32 mouse cellular contexts compared by ENCODE assay signal in the genomic region with DNA sequence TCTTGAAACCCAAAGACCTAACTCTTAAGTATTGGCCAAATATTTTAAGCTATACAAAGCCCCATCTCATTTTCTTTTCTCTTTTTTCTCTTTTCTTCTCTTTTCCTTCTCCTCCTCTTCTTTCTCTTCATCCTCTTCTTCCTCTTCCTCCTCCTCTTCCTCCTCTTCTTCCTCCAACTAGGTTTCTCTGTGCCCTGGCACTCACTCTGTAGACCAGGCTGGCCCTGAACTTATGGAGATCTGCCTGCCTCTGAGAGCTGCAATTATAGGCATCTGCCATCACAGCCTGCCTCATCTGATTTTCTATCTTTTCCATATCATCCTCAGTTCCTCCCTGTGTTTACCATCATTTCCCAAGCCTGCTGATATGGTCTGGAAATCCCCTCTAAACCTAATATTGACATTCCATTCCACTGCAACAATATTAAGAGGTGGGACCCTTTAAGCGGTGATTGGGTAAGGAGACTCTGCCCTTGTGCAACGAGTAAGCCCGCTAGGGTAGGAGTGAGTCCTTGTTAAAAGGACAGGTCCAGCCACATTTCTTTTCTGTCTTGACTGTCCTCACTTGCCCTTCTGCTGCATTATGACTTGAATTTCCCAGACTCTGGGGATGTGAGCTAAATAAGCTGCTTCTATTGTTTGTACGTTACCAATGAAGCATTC. TPM values are rescaled to one million over a fixed set of nuclear protein-coding genes. Genes with fewer than 3 reads are reported as not detected.
DNase-seq lines count a peak whose midpoint lies in the region; ATAC-seq and TF ChIP-seq lines count a peak whose summit lies in the region.
"Had no signal": no experiment of that assay in that cellular context is flagged by ENCODE, and none has a peak within 500 bp of the region (broad histone marks: within the 10 kb centered on the region; RNA-seq: fewer than 3 reads in every experiment).

No protein-coding gene starts in this region.

- no peak overlapping the region for H3K4me2 ChIP-seq in lung, embryonic 14.5 days
- no peak overlapping the region for H3K4me2 ChIP-seq in liver, postnatal 0 days (ENCODE audit: low read depth, low read length)
- H3K4me2 ChIP-seq in lung, postnatal 0 days (replicated peaks; ENCODE audit: low read depth, low read length) = no peak overlapping the region
- H3K4me2 ChIP-seq: forebrain, embryonic 12.5 days; heart, embryonic 15.5 days; hindbrain, embryonic 12.5 days; intestine, embryonic 15.5 days; limb, embryonic 12.5 days; liver, embryonic 13.5 days; midbrain, embryonic 13.5 days had no signal

- ATAC-seq in lung, embryonic 14.5 days (ENCODE audit: insufficient read depth) = peak; percentile 71; the same call in 1 of the 2 replicates
- ATAC-seq in liver, postnatal 0 days = peak; percentile 79
- ATAC-seq in lung, postnatal 0 days = peak; percentile 69
- ATAC-seq: activated CD4-positive, CD25-positive, alpha-beta regulatory T cell, adult 4 months; forebrain, postnatal 0 days; hindbrain, postnatal 0 days; intestine, embryonic 15.5 days; midbrain, embryonic 13.5 days had no signal

- H3K27ac ChIP-seq in lung, embryonic 14.5 days (ENCODE audit: low read depth) = no peak overlapping the region
- H3K27ac ChIP-seq in liver, postnatal 0 days (ENCODE audit: low read depth) = no peak overlapping the region
- no peak overlapping the region for H3K27ac ChIP-seq in lung, postnatal 0 days (ENCODE audit: low read length)
- H3K27ac ChIP-seq: forebrain, embryonic 12.5 days; heart, embryonic 10.5 days; heart, embryonic 15.5 days; hindbrain, embryonic 12.5 days; hindbrain, postnatal 0 days; intestine, embryonic 15.5 days; layer of hippocampus, adult 2 months; left cerebral cortex, adult 2 months; limb, embryonic 12.5 days; liver, embryonic 13.5 days; midbrain, embryonic 13.5 days had no signal

- DNase-seq in lung, embryonic 14.5 days = peak; percentile 28
- DNase-seq in lung, adult 2 months = no peak
- DNase-seq in liver, postnatal 0 days = no peak
- DNase-seq in lung, postnatal 0 days (ENCODE audit: low spot score) = peak; percentile 19
- peak; percentile 66 for DNase-seq in yolk sac, embryonic 10.5 days (ENCODE audit: low spot score)
- no peak for DNase-seq in testis, postnatal 10 days (ENCODE audit: low spot score)
- no peak for DNase-seq in right cerebral cortex, postnatal 25 days
- DNase-seq: adrenal gland, adult 8-10 months; B cell, adult 2 months; cerebellum, adult 2 months; cerebellum, postnatal 14 days; forebrain, postnatal 0 days; gastrocnemius, postnatal 14 days; heart, postnatal 36 days; kidney, adult 2 months; kidney, postnatal 36 days; liver, embryonic 13.5 days; retina, postnatal 1 day; right cerebral cortex, postnatal 14 days had no signal

- H3K9ac ChIP-seq in lung, embryonic 14.5 days = no peak overlapping the region
- H3K9ac ChIP-seq in liver, postnatal 0 days (replicated peaks) = no peak overlapping the region
- H3K9ac ChIP-seq in lung, postnatal 0 days (replicated peaks; ENCODE audit: low read depth) = no peak overlapping the region
- H3K9ac ChIP-seq: forebrain, embryonic 12.5 days; forebrain, postnatal 0 days; heart, embryonic 15.5 days; hindbrain, embryonic 12.5 days; intestine, embryonic 15.5 days; limb, embryonic 12.5 days; liver, embryonic 13.5 days; midbrain, embryonic 13.5 days had no signal

- H3K9me3 ChIP-seq in lung, embryonic 14.5 days (ENCODE audit: low read depth, low read length) = no peaks in the 10 kb centered on the region
- no peaks in the 10 kb centered on the region for H3K9me3 ChIP-seq in liver, postnatal 0 days (ENCODE audit: low read length)
- no peaks in the 10 kb centered on the region for H3K9me3 ChIP-seq in lung, postnatal 0 days (ENCODE audit: low read length)
- H3K9me3 ChIP-seq: forebrain, embryonic 12.5 days; heart, embryonic 10.5 days; heart, embryonic 15.5 days; hindbrain, embryonic 12.5 days; intestine, embryonic 15.5 days; limb, embryonic 12.5 days; liver, embryonic 13.5 days; megakaryocyte, embryonic 14.5 days; midbrain, embryonic 13.5 days had no signal

- no peak overlapping the region for H3K4me3 ChIP-seq in lung, embryonic 14.5 days (ENCODE audit: low read depth, low read length)
- H3K4me3 ChIP-seq in lung, adult 2 months (replicated peaks; ENCODE audit: extremely low read depth, low read depth, low read length) = no peak overlapping the region
- H3K4me3 ChIP-seq in liver, postnatal 0 days (ENCODE audit: low read depth, low read length) = no peak overlapping the region
- H3K4me3 ChIP-seq in lung, postnatal 0 days (ENCODE audit: low read depth, low read length) = no peak overlapping the region
- H3K4me3 ChIP-seq: erythroblast, embryonic 14.5 days; forebrain, embryonic 12.5 days; heart, embryonic 10.5 days; heart, embryonic 15.5 days; hindbrain, embryonic 12.5 days; intestine, embryonic 15.5 days; layer of hippocampus, adult 2 months; left cerebral cortex, adult 2 months; limb, embryonic 12.5 days; liver, embryonic 13.5 days; megakaryocyte, embryonic 14.5 days; midbrain, embryonic 13.5 days had no signal

- H3K4me1 ChIP-seq in lung, embryonic 14.5 days (ENCODE audit: insufficient read depth) = no peaks in the 10 kb centered on the region
- no peaks in the 10 kb centered on the region for H3K4me1 ChIP-seq in lung, adult 2 months (ENCODE audit: control insufficient read depth, insufficient read depth, low read length)
- no peaks in the 10 kb centered on the region for H3K4me1 ChIP-seq in liver, postnatal 0 days (ENCODE audit: insufficient read depth)
- H3K4me1 ChIP-seq in lung, postnatal 0 days (ENCODE audit: insufficient read depth, low read depth, low read length) = no peaks in the 10 kb centered on the region
- H3K4me1 ChIP-seq: forebrain, embryonic 12.5 days; heart, embryonic 10.5 days; heart, embryonic 15.5 days; hindbrain, embryonic 12.5 days; intestine, embryonic 15.5 days; limb, embryonic 12.5 days; midbrain, embryonic 13.5 days had no signal

- no peaks in the 10 kb centered on the region for H3K36me3 ChIP-seq in lung, embryonic 14.5 days (ENCODE audit: insufficient read depth)
- H3K36me3 ChIP-seq in liver, postnatal 0 days (replicated peaks; ENCODE audit: insufficient read depth, low read length) = no peaks in the 10 kb centered on the region
- no peaks in the 10 kb centered on the region for H3K36me3 ChIP-seq in lung, postnatal 0 days (ENCODE audit: insufficient read depth, low read length)
- H3K36me3 ChIP-seq: forebrain, embryonic 12.5 days; heart, embryonic 10.5 days; heart, embryonic 15.5 days; hindbrain, embryonic 12.5 days; intestine, embryonic 15.5 days; limb, embryonic 12.5 days; liver, embryonic 13.5 days; midbrain, embryonic 13.5 days had no signal

- 53% methylated on average over 4 of the region's 4 CpGs for WGBS in lung, embryonic 14.5 days
- 52% methylated on average over 4 of the region's 4 CpGs for WGBS in lung, adult 2 months
- WGBS in liver, postnatal 0 days (ENCODE audit: insufficient replicate concordance) = 53% methylated on average over 4 of the region's 4 CpGs
- WGBS in lung, postnatal 0 days = 53% methylated on average over 4 of the region's 4 CpGs

- no peak for TF ChIP-seq CTCF in lung, embryonic 14.5 days (IDR thresholded peaks at IDR 0.05; ENCODE audit: low read depth)
- TF ChIP-seq CTCF in lung, adult 2 months (IDR thresholded peaks at IDR 0.05; ENCODE audit: insufficient read depth, low read length) = no peak
- no peak for TF ChIP-seq CTCF in liver, postnatal 0 days (IDR thresholded peaks at IDR 0.05; ENCODE audit: low read depth)
- no peak for TF ChIP-seq CTCF in lung, postnatal 0 days (IDR thresholded peaks at IDR 0.05)

- no peak for TF ChIP-seq POLR2A in lung, adult 2 months (IDR thresholded peaks at IDR 0.05; ENCODE audit: borderline replicate concordance, extremely low read depth, low read depth, low read length)

- no peaks in the 10 kb centered on the region for H3K27me3 ChIP-seq in lung, embryonic 14.5 days (ENCODE audit: insufficient read depth, low read length)
- no peaks in the 10 kb centered on the region for H3K27me3 ChIP-seq in liver, postnatal 0 days (ENCODE audit: insufficient read depth, low read length)
- no peaks in the 10 kb centered on the region for H3K27me3 ChIP-seq in lung, postnatal 0 days (replicated peaks; ENCODE audit: insufficient read depth, low read length)
- H3K27me3 ChIP-seq: forebrain, embryonic 12.5 days; heart, embryonic 15.5 days; hindbrain, embryonic 12.5 days; intestine, embryonic 15.5 days; limb, embryonic 12.5 days; liver, embryonic 13.5 days; midbrain, embryonic 13.5 days had no signal

- TF ChIP-seq EP300 in liver, postnatal 0 days (IDR thresholded peaks at IDR 0.05; ENCODE audit: low read depth) = no peak
- peak; percentile 24; the same call in 1 of the 2 replicates for TF ChIP-seq EP300 in lung, postnatal 0 days (IDR thresholded peaks at IDR 0.05)

RNA-seq across cellular contexts. Expression of a gene that starts 21.3 kb away (rescaled TPM):
- polyA plus RNA-seq in lung, embryonic 14.5 days (2014; fragmentation: Nextera tagmentation; extraction: Ambion mirVana) = 16.0 and 17.1 TPM in 2 replicates
- 3.2 and 7.1 TPM in 2 replicates for polyA plus RNA-seq in lung, adult 2 months (2012; rRNA removed)
- 5.3 and 6.2 TPM in 2 replicates for polyA plus RNA-seq in liver, postnatal 0 days (2015; fragmentation: Nextera tagmentation; extraction: Ambion mirVana)
- 9.7 and 10.8 TPM in 2 replicates for polyA plus RNA-seq in lung, postnatal 0 days (2015; fragmentation: Nextera tagmentation; extraction: Ambion mirVana)

RNA-seq across cellular contexts. Expression of a gene that starts 23.4 kb away (rescaled TPM):
- polyA plus RNA-seq in lung, embryonic 14.5 days (2014; fragmentation: Nextera tagmentation; extraction: Ambion mirVana) = 71.4 and 73.3 TPM in 2 replicates
- polyA plus RNA-seq in lung, adult 2 months (2012; rRNA removed) = 20.1 and 23.5 TPM in 2 replicates
- 35.9 and 42.0 TPM in 2 replicates for polyA plus RNA-seq in liver, postnatal 0 days (2015; fragmentation: Nextera tagmentation; extraction: Ambion mirVana)
- 45.4 and 46.0 TPM in 2 replicates for polyA plus RNA-seq in lung, postnatal 0 days (2015; fragmentation: Nextera tagmentation; extraction: Ambion mirVana)

Comparison
In these comparisons a context has a peak if more than half of its experiments do, and no peak if none do; other contexts are left out.
1. DNase-seq: peak in lung, embryonic 14.5 days (single experiment), lung, postnatal 0 days (single experiment) and yolk sac, embryonic 10.5 days (single experiment); none in lung, adult 2 months (single experiment), liver, postnatal 0 days (single experiment), testis, postnatal 10 days (single experiment) and right cerebral cortex, postnatal 25 days (single experiment).
2. Peak in every context shown above with its lines, with median percentiles within 50 percentile points of each other: ATAC-seq.